Mouse (Mus musculus): ENCODE measurements around the gene Ppp6r3.

Gene Ppp6r3

GRCm38 (mm10) chr19:3428057-3428830 is 147.3 kb downstream of the Ppp6r3 start:
- DNase-seq: no peak

GRCm38 (mm10) chr19:3424214-3424613 is 151.3 kb downstream of the Ppp6r3 start:
- no peak for DNase-seq

- DNase-seq: peak; percentile 13
Observed at GRCm38 (mm10) chr19:3422981-3423380, 152.6 kb downstream of the Ppp6r3 start.

- no peak for DNase-seq
Observed at GRCm38 (mm10) chr19:3422488-3422887, 153.1 kb downstream of the Ppp6r3 start.

GRCm38 (mm10) chr19:3419251-3419650 is 156.3 kb downstream of the Ppp6r3 start:
- DNase-seq: no peak

GRCm38 (mm10) chr19:3414268-3414733 is 161.2 kb downstream of the Ppp6r3 start, which contains the start of gene Gal:
TSS of gene Gal (minus strand) at chr19:3414544.
- peak; percentile 59 for DNase-seq

GRCm38 (mm10) chr19:3405531-3406281 is 169.8 kb downstream of the Ppp6r3 start:
- DNase-seq: no peak

Data from kidney, postnatal 10 days (tissue).